Mouse (Mus musculus) megakaryocyte, embryonic 14.5 days (primary cell): ENCODE data around the gene Dennd2a.

Source experiments
- FLI1 ChIP-seq: IDR thresholded peaks from 2 replicates; pipeline ENCODE4 v1.6.1; 2012; ENCODE audit warnings: low read length, inconsistent platforms, mixed read lengths
- GATA1 ChIP-seq: IDR thresholded peaks from 3 replicates; pipeline ENCODE4 v1.6.1; 2012; ENCODE audit warnings: mixed read lengths, low read length, inconsistent platforms, borderline replicate concordance

DNA sequence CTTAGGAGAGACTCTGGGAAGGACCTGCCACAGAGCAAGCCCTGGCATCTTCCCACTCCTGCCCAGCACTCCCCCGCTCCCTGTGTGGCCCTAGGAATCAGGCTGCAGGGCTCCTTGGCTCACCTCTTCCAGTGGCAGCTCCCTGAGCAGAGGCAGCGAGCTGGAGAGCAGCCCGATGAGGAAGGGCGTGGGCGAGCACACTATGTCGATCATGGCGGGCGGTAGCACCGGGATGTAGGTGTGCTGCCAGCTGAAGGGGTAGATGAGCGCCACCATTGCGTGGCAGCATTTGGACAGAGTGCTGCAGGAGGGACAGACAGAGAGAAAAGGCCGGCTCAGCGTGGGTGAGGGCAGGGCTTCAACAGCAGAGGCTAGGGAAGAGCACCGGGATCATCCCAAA lies 87.6 kb downstream of the Dennd2a start:
- TF ChIP-seq FLI1 (no peak), GATA1 (no peak)
